Mouse (Mus musculus): ENCODE data around the gene Lypd5.

DNA sequence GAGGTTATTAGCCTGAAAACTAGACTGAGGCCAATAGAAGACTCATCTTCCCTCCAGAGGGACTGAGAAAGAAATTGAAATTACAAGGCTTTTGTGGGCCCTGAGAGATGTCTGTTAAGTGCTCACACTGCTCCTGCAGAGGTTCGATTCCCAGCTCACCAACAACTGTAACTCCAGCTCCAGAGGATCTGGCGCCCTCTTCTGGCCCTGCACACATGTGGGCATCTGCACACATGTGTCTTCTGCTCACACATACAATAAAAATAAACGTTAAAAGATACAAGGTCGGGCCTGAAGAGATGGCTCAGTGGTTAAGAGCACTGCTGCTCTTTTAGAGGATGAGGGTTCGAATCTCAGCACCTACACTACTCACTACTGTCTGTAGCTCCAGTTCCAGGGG, 2.6 kb upstream of the Lypd5 start:
- TF ChIP-seq HCFC1 (IDR thresholded peaks at IDR 0.05; ENCODE audit: borderline replicate concordance, insufficient read depth, low read length) = no peak
- no peak for TF ChIP-seq ZC3H11A (IDR thresholded peaks at IDR 0.05; ENCODE audit: borderline replicate concordance, low read depth, low read length)
- TF ChIP-seq ZNF384 (IDR thresholded peaks at IDR 0.05; ENCODE audit: low read depth, low read length) = no peak

All from ES-E14 (cell line).